Mouse (Mus musculus): ENCODE data around the gene U2surp.

DNA sequence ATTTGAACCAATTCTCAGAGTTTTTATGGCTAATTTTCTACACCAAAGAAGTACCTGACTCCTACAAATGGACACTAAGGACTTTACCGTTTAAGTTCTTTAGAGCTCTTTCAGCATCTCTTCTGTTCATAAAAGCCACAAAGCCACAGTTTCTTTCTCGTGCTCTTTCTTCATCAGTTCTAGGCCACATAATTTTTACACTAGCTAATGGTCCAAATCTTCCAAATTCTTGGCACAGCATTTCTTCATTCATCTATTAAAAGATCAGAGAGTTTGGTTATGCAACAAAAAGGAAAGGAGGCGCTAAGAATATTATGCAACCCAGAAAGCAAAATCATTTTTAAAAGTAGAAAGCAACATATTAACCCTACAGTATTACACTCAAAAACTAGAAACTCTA lies 21.8 kb downstream of the U2surp start:
- TF ChIP-seq TAL1 (IDR thresholded peaks at IDR 0.05; ENCODE audit: low read length): no peak
- no peak for TF ChIP-seq GATA1 (IDR thresholded peaks at IDR 0.05; ENCODE audit: low read depth, low read length)
- no peak for TF ChIP-seq POLR2A (IDR thresholded peaks at IDR 0.05; ENCODE audit: control insufficient read depth in 1 of 2, insufficient read depth in 1 of 2, low read depth in 1 of 2, low read length in 2 of 2, poor library complexity in 1 of 2)
- TF ChIP-seq CTCF (IDR thresholded peaks at IDR 0.05 in 2 of 3, conservative IDR thresholded peaks at IDR 0.05 in 1 of 3; ENCODE audit: control insufficient read depth in 1 of 3, insufficient read depth in 1 of 3, low read depth in 2 of 3, low read length in 3 of 3, poor library complexity in 1 of 3, severe bottlenecking in 1 of 3): no peak
- TF ChIP-seq EP300 (IDR thresholded peaks at IDR 0.05; ENCODE audit: low read depth in 1 of 2, low read length in 2 of 2): no peak
- no peak for TF ChIP-seq MAX (IDR thresholded peaks at IDR 0.05; ENCODE audit: low read length)
- TF ChIP-seq TCF12 (IDR thresholded peaks at IDR 0.05; ENCODE audit: low read depth, low read length): no peak
- TF ChIP-seq USF1 (IDR thresholded peaks at IDR 0.05; ENCODE audit: low read depth, low read length): no peak
- TF ChIP-seq NRF1 (IDR thresholded peaks at IDR 0.05; ENCODE audit: insufficient read depth, low read depth, low read length, poor library complexity, severe bottlenecking): no peak
- TF ChIP-seq UBTF (IDR thresholded peaks at IDR 0.05; ENCODE audit: borderline replicate concordance, insufficient read depth, low read depth, low read length): no peak
